21 mouse cellular contexts compared by ENCODE assay signal in genomic region chr12:80315321-80315720, GRCm38 (mm10).
"Had no signal": no experiment of that assay in that cellular context is flagged by ENCODE, and none has a peak within 500 bp of the region (broad histone marks: within the 10 kb centered on the region; RNA-seq: fewer than 3 reads in every experiment).

No protein-coding gene starts in this region.

- DNase-seq: liver, postnatal 0 days; lung, adult 2 months; lung, postnatal 14 days; lung, postnatal 36 days; retina, postnatal 1 day; right cerebral cortex, adult 18-20 months; right cerebral cortex, postnatal 25 days; right cerebral cortex, postnatal 4 days; spleen, adult 18-20 months; thymus, adult 18-20 months; thymus, postnatal 14 days; thymus, postnatal 36 days had no signal

- H3K4me2 ChIP-seq: lung, embryonic 15.5 days; midbrain, embryonic 13.5 days; midbrain, embryonic 15.5 days; neural tube, embryonic 13.5 days; neural tube, embryonic 15.5 days had no signal

- H3K4me3 ChIP-seq: lung, embryonic 15.5 days; midbrain, embryonic 10.5 days; midbrain, embryonic 13.5 days; midbrain, embryonic 15.5 days; myocyte; neural tube, embryonic 13.5 days; neural tube, embryonic 15.5 days had no signal

- H3K27ac ChIP-seq: lung, embryonic 15.5 days; macrophage; midbrain, embryonic 10.5 days; midbrain, embryonic 13.5 days; midbrain, embryonic 15.5 days; neural tube, embryonic 13.5 days; neural tube, embryonic 15.5 days had no signal

- ATAC-seq: liver, postnatal 0 days; lung, postnatal 0 days; midbrain, embryonic 13.5 days; midbrain, embryonic 15.5 days had no signal

- H3K9ac ChIP-seq: liver, postnatal 0 days; lung, embryonic 15.5 days; midbrain, embryonic 13.5 days; midbrain, embryonic 15.5 days; neural tube, embryonic 13.5 days; neural tube, embryonic 15.5 days had no signal

- H3K36me3 ChIP-seq: lung, embryonic 15.5 days; midbrain, embryonic 10.5 days; midbrain, embryonic 13.5 days; midbrain, embryonic 15.5 days; neural tube, embryonic 13.5 days; neural tube, embryonic 15.5 days had no signal

- H3K4me1 ChIP-seq: midbrain, embryonic 13.5 days; midbrain, embryonic 15.5 days; neural tube, embryonic 13.5 days; neural tube, embryonic 15.5 days had no signal

- H3K27me3 ChIP-seq: lung, embryonic 15.5 days; midbrain, embryonic 13.5 days; midbrain, embryonic 15.5 days; neural tube, embryonic 13.5 days; neural tube, embryonic 15.5 days had no signal

- H3K9me3 ChIP-seq: lung, embryonic 15.5 days; midbrain, embryonic 10.5 days; midbrain, embryonic 13.5 days; midbrain, embryonic 15.5 days; neural tube, embryonic 13.5 days; neural tube, embryonic 15.5 days had no signal
